Mouse (Mus musculus) forebrain, embryonic 12.5 days (tissue): ENCODE results near the gene Ntpcr. TPM values are rescaled to one million over a fixed set of nuclear protein-coding genes. Genes with fewer than 3 reads are reported as not detected.
A peak's percentile ranks its signal among the peaks of the same experiment; 100 is the strongest.

Experiments
- ATAC-seq: fragments of 200-750 bp; cut with Nextera tagmentation; 2 replicates; pipeline ENCODE4 v1.8.0; 2017; ENCODE audit warnings: moderate TSS enrichment; ENCODE audit not compliant: low FRiP score
- H3K27ac ChIP-seq: fragments of 300-500 bp; sonication (generic); 2 replicates; pipeline ENCODE4 v1.5.1; 2016; ENCODE audit warnings: mild to moderate bottlenecking
- H3K27me3 ChIP-seq: fragments of 300-500 bp; sonication (generic); 2 replicates; pipeline ENCODE4 v1.6.1; 2016; ENCODE audit warnings: mild to moderate bottlenecking
- H3K36me3 ChIP-seq: fragments of 300-500 bp; sonication (generic); replicated peaks from 2 replicates; pipeline ENCODE4 v1.6.1; 2016; ENCODE audit warnings: mild to moderate bottlenecking
- H3K4me1 ChIP-seq: fragments of 300-500 bp; sonication (generic); 2 replicates; pipeline ENCODE4 v1.6.1; 2016
- H3K4me2 ChIP-seq: fragments of 300-500 bp; sonication (generic); 2 replicates; pipeline ENCODE4 v1.6.1; 2016; ENCODE audit warnings: mild to moderate bottlenecking, moderate library complexity
- H3K4me3 ChIP-seq: fragments of 300-500 bp; sonication (generic); replicated peaks from 2 replicates; pipeline ENCODE4 v1.5.1; 2016; ENCODE audit warnings: mild to moderate bottlenecking
- H3K9ac ChIP-seq: fragments of 300-500 bp; sonication (generic); 2 replicates; pipeline ENCODE4 v1.6.1; 2016; ENCODE audit warnings: mild to moderate bottlenecking
- H3K9me3 ChIP-seq: fragments of 300-500 bp; sonication (generic); 2 replicates; pipeline ENCODE4 v1.6.1; 2016
- WGBS: fragments of 180-500 bp; shearing (Covaris S2); methylation state at CpG from one replicate; pipeline ENCODE4 v1.1.7; 2016; 5-methylcytosine and 5-hydroxymethylcytosine counted together
- polyA plus RNA-seq: library from polyadenylated mRNA; unstranded; fragments of >200 nt; fragmentation: Nextera tagmentation; extraction: Ambion mirVana; gene quantifications from 2 replicates; pipeline ENCODE4 v1.2.1, GENCODE M21; 2016

Gene Ntpcr
- 17.1 and 20.0 TPM in 2 replicates for polyA plus RNA-seq

DNA sequence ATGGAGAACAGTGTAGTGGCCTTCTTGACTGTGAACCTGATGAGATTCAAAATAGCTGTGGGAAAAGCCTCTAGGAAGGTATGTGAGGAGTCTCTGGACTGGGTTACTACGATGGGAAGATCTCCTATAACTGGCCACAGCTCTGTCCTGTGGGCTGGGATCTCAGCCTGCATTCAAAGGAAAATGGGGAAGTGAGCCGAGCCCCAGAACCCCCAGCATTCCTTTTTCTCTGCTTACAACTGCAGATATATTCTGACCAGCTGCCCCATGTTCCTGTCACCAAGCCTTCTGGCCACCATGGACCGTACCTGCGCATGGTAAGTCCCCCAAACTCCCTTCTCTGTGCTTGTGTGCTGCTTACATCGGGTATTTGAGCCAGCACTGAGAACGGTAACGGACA is at the start of gene Ntpcr:
TSS of gene Ntpcr (plus strand) at position 218 of the 400 bp plus-strand sequence.
- Histone ChIP-seq H3K4me2 (no peak within 1 kb of the TSS), H3K27ac (no peak within 1 kb of the TSS), H3K9ac (no peak within 1 kb of the TSS), H3K27me3 (no peaks in the 10 kb centered on the region), H3K4me1 (peaks cover 6% of the 10 kb centered on the region), H3K4me3 (no peak within 1 kb of the TSS), H3K9me3 (no peaks in the 10 kb centered on the region), H3K36me3 (no peaks in the 10 kb centered on the region)
- 81% methylated on average over 7 of the region's 7 CpGs for WGBS
- no peak for ATAC-seq

DNA sequence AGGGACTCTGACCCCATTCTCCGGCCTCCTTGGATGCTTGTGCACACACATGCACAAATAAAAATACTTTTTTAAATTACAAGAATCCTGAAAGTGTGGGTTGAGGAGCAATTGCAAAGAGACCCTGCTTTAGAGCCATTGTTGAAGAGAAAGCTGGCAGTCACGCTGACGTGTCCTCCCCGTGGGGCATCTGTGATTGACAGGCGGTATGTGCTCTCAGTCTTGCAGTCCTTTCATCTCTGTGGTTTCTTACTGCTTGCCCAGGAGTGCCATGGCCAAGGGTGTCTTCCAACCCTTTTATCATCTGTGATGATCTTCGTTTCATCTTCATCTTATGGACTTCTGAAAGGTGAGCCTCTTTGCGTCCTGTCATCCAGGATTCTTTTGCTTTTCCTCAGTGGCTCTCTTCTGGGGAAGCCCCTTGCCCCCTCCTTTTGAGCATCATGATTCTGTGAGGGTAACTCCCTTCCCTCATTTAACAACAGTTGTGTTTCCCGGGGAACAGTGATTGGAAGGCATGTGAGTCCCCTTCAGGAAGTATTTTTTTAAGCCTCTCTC is 48.8 kb upstream of the Ntpcr start:
- peak overlapping the region; percentile 8; the same call in 1 of the 2 replicates for H3K27ac ChIP-seq
- no peak for ATAC-seq

GRCm38 (mm10) chr8:125685216-125685760 is 44.5 kb upstream of the Ntpcr start:
- ATAC-seq: no peak
- Histone ChIP-seq H3K4me3 (no peak overlapping the region), H3K36me3 (no peaks in the 10 kb centered on the region), H3K27me3 (no peaks in the 10 kb centered on the region), H3K27ac (no peak overlapping the region), H3K4me2 (no peak overlapping the region), H3K9me3 (no peaks in the 10 kb centered on the region), H3K9ac (no peak overlapping the region), H3K4me1 (peaks cover 12% of the 10 kb centered on the region)
- 81% methylated on average over 6 of the region's 6 CpGs for WGBS

More for the DNA sequence above, 48.8 kb upstream of the Ntpcr start:
- H3K4me3 ChIP-seq: no peak overlapping the region
- no peak overlapping the region for H3K4me2 ChIP-seq
- no peak overlapping the region for H3K9ac ChIP-seq
- H3K36me3 ChIP-seq: no peaks in the 10 kb centered on the region
- H3K27me3 ChIP-seq: no peaks in the 10 kb centered on the region
- WGBS: 43% methylated on average over 8 of the region's 8 CpGs
- H3K4me1 ChIP-seq: peaks cover 12% of the 10 kb centered on the region
- no peaks in the 10 kb centered on the region for H3K9me3 ChIP-seq

GRCm38 (mm10) chr8:125686221-125686865 is 43.4 kb upstream of the Ntpcr start:
- WGBS: 86% methylated on average over 9 of the region's 9 CpGs
- H3K4me1 ChIP-seq: peaks cover 13% of the 10 kb centered on the region; the same call in 1 of the 2 replicates
- no peak overlapping the region for H3K4me2 ChIP-seq
- H3K4me3 ChIP-seq: no peak overlapping the region
- H3K9me3 ChIP-seq: no peaks in the 10 kb centered on the region
- H3K9ac ChIP-seq: no peak overlapping the region
- no peak overlapping the region for H3K27ac ChIP-seq
- no peaks in the 10 kb centered on the region for H3K27me3 ChIP-seq
- no peak for ATAC-seq
- H3K36me3 ChIP-seq: no peaks in the 10 kb centered on the region

DNA sequence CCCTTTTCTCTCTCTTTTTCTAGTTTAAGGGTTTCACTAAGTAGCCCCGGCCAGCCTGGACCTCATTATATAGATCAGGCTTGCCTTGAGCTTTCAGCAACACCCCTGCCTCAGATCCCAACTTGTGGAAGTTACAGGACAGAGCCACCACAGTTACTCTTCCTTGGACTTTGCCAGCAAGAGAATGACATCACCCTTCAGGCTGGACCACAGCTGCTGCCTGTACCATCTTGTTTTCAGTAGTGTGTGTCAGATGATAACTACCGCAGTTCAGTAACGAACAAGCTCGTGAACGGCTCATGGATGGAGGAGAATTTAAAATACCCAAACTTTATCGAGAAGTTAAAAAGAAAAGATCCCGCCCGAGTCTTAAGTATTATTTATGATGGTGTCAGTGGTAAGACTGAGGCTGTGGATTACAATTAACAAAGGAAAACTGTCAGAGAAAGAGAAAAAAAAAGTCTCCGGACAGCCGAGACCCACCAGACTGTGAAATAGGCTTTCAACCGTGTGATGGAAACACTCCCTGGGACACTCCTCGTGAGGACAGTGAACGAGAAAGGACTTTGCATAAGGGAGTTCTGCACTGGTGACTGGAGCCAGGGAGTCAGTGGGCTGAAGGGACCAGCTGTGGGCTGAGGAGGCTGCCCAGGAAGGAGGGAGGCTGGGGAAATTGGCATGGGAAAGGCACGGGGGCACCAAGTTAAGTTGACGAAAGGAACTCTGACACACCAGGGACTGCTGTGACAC is 39.4 kb upstream of the Ntpcr start:
- no peak for ATAC-seq
- no peaks in the 10 kb centered on the region for H3K36me3 ChIP-seq

DNA sequence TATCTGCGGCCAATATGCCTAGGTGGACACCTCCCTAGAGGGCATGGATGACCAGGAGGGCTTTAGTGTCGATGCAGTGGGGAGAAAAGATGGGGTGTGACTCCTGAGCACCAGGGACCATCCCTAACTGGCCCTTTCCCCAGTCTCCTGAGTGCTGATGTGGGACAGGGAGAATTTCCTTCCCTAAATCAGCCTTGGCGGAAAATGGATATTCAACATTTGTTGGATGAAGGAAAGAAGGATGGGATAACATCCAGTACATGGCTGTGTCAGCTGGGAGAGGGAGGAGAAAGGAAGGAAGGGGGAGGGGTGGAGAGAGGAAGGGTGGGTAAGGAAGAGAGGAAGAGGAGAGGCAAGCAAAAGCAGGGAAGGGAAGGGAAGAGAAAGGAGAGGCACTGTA is 38.8 kb upstream of the Ntpcr start:
- no peaks in the 10 kb centered on the region for H3K9me3 ChIP-seq
- no peak overlapping the region for H3K4me3 ChIP-seq
- 89% methylated on average over 3 of the region's 3 CpGs for WGBS
- H3K27me3 ChIP-seq: no peaks in the 10 kb centered on the region
- H3K36me3 ChIP-seq: no peaks in the 10 kb centered on the region
- no peak overlapping the region for H3K4me2 ChIP-seq
- ATAC-seq: no peak
- H3K9ac ChIP-seq: no peak overlapping the region
- H3K27ac ChIP-seq: no peak overlapping the region
- peaks cover 13% of the 10 kb centered on the region; the same call in 1 of the 2 replicates for H3K4me1 ChIP-seq

More for the DNA sequence above, 39.4 kb upstream of the Ntpcr start:
- H3K9ac ChIP-seq: no peak overlapping the region
- no peak overlapping the region for H3K27ac ChIP-seq
- 57% methylated on average over 15 of the region's 15 CpGs for WGBS
- H3K9me3 ChIP-seq: no peaks in the 10 kb centered on the region
- no peak overlapping the region for H3K4me2 ChIP-seq
- peaks cover 13% of the 10 kb centered on the region; the same call in 1 of the 2 replicates for H3K4me1 ChIP-seq
- no peaks in the 10 kb centered on the region for H3K27me3 ChIP-seq
- no peak overlapping the region for H3K4me3 ChIP-seq

GRCm38 (mm10) chr8:125692447-125692846 is 37.3 kb upstream of the Ntpcr start:
- H3K9me3 ChIP-seq: no peaks in the 10 kb centered on the region

GRCm38 (mm10) chr8:125693197-125693596 is 36.6 kb upstream of the Ntpcr start:
- no peak for ATAC-seq
- H3K9me3 ChIP-seq: 0 out of 2 replicates have a peak, but pooled peaks cover under 1% of the 10 kb centered on the region
- 86% methylated on average over 3 of the region's 3 CpGs for WGBS
- no peak overlapping the region for H3K4me3 ChIP-seq
- peaks cover 13% of the 10 kb centered on the region; the same call in 1 of the 2 replicates for H3K4me1 ChIP-seq
- H3K27me3 ChIP-seq: no peaks in the 10 kb centered on the region
- H3K4me2 ChIP-seq: no peak overlapping the region
- H3K9ac ChIP-seq: no peak overlapping the region
- no peak overlapping the region for H3K27ac ChIP-seq
- H3K36me3 ChIP-seq: no peaks in the 10 kb centered on the region

More at GRCm38 (mm10) chr8:125692447-125692846, 37.3 kb upstream of the Ntpcr start:
- H3K4me2 ChIP-seq: no peak overlapping the region
- no peaks in the 10 kb centered on the region for H3K36me3 ChIP-seq
- no peak overlapping the region for H3K4me3 ChIP-seq
- H3K27me3 ChIP-seq: no peaks in the 10 kb centered on the region
- H3K9ac ChIP-seq: no peak overlapping the region
- ATAC-seq: no peak
- no peak overlapping the region for H3K27ac ChIP-seq
- WGBS: 63% methylated on average over 5 of the region's 5 CpGs
- peaks cover 13% of the 10 kb centered on the region; the same call in 1 of the 2 replicates for H3K4me1 ChIP-seq

- Histone ChIP-seq H3K4me3 (no peak overlapping the region), H3K9me3 (0 out of 2 replicates have a peak, but pooled peaks cover 8% of the 10 kb centered on the region), H3K27me3 (no peaks in the 10 kb centered on the region), H3K9ac (no peak overlapping the region), H3K4me1 (peaks cover 2% of the 10 kb centered on the region; the same call in 1 of the 2 replicates), H3K27ac (no peak overlapping the region), H3K36me3 (no peaks in the 10 kb centered on the region), H3K4me2 (no peak overlapping the region)
- ATAC-seq: no peak
- 82% methylated on average over 6 of the region's 6 CpGs for WGBS
These were observed 33.8 kb upstream of the Ntpcr start for GRCm38 (mm10) chr8:125695951-125696350.

DNA sequence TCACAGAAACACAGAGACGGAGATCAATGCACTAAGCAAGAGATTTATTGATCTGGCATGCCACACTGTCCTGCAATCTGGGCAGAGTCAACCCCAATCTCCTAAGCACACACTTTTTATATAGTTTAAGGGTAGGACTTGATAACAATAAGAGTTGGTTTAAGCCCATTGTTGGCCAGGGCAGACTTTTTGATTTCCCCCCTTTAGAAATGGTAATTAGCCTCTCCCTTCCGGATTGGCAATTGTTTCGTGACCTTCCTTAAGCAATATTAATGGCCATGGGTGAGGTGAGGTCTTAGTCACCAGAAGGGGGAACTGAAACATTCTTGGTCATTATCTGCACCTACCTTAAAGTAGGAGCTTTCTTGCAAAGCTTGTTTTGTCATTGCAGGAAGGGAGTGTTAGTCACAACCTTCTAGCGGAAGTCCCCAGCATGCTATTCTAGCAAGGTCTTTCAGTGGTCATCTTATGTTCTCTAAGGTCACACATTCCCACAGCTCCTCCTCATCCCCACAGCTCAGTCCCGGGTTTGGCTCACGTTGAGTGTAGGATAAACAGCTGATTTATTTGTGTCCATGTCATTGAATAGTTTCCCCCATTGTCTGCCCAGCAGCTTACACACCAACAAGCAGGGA is 30.3 kb upstream of the Ntpcr start:
- 67% methylated on average over 6 of the region's 6 CpGs for WGBS
- no peak overlapping the region for H3K4me3 ChIP-seq
- H3K27me3 ChIP-seq: no peaks in the 10 kb centered on the region
- no peak overlapping the region for H3K27ac ChIP-seq
- H3K4me1 ChIP-seq: no peaks in the 10 kb centered on the region
- no peak overlapping the region for H3K4me2 ChIP-seq
- H3K36me3 ChIP-seq: no peaks in the 10 kb centered on the region
- 0 out of 2 replicates have a peak, but pooled peaks cover 8% of the 10 kb centered on the region for H3K9me3 ChIP-seq
- ATAC-seq: no peak
- no peak overlapping the region for H3K9ac ChIP-seq

- Histone ChIP-seq H3K4me3 (no peak overlapping the region), H3K9me3 (0 out of 2 replicates have a peak, but pooled peaks cover 8% of the 10 kb centered on the region), H3K27ac (no peak overlapping the region), H3K4me2 (no peak overlapping the region), H3K9ac (no peak overlapping the region), H3K4me1 (no peaks in the 10 kb centered on the region), H3K36me3 (no peaks in the 10 kb centered on the region), H3K27me3 (no peaks in the 10 kb centered on the region)
- ATAC-seq: no peak
- WGBS: 78% methylated on average over 7 of the region's 7 CpGs
These were observed 29.4 kb upstream of the Ntpcr start for GRCm38 (mm10) chr8:125700407-125700806.
